Mouse (Mus musculus) adrenal gland, adult 8-10 months (tissue): ENCODE measurements at regions not wholly inside any gene's neighbourhood (a gene's known extent, or its start where the extent isn't known, plus 50 kb on each side); places are given as distances from the start of the nearest gene placed in this dataset.

ENCODE experiments used
- DNase-seq: peaks from one replicate; pipeline ENCODE4 v3.0.0; 2022

GRCm38 (mm10) chr8:89412046-89412445 lies 368.1 kb upstream of the Sall1 start:
- no peak for DNase-seq

- DNase-seq = no peak
Measured at GRCm38 (mm10) chr8:89406688-89407087, 362.7 kb upstream of the Sall1 start.

- no peak for DNase-seq
Measured at GRCm38 (mm10) chr8:89404287-89404686, 360.3 kb upstream of the Sall1 start.

GRCm38 (mm10) chr8:89396673-89397072 lies 352.7 kb upstream of the Sall1 start:
- DNase-seq = no peak

- DNase-seq = no peak
Measured at GRCm38 (mm10) chr8:89392749-89393148, 348.8 kb upstream of the Sall1 start.

GRCm38 (mm10) chr8:89388761-89389160 lies 344.8 kb upstream of the Sall1 start:
- DNase-seq = no peak

- no peak for DNase-seq
Measured at GRCm38 (mm10) chr8:89387295-89387694, 343.3 kb upstream of the Sall1 start.

GRCm38 (mm10) chr8:89385028-89385427 lies 341.1 kb upstream of the Sall1 start:
- DNase-seq = no peak

- DNase-seq = no peak
Measured at GRCm38 (mm10) chr8:89383781-89384180, 339.8 kb upstream of the Sall1 start.

GRCm38 (mm10) chr8:89382538-89383380 lies 338.8 kb upstream of the Sall1 start:
- DNase-seq = no peak

GRCm38 (mm10) chr8:89380436-89380835 lies 336.5 kb upstream of the Sall1 start:
- DNase-seq = no peak

GRCm38 (mm10) chr8:89372761-89373160 lies 328.8 kb upstream of the Sall1 start:
- DNase-seq = no peak

GRCm38 (mm10) chr8:89371773-89372132 lies 327.8 kb upstream of the Sall1 start:
- no peak for DNase-seq

- no peak for DNase-seq
Measured at GRCm38 (mm10) chr8:89370816-89371772, 327.1 kb upstream of the Sall1 start.

GRCm38 (mm10) chr8:89365430-89365829 lies 321.5 kb upstream of the Sall1 start:
- no peak for DNase-seq

GRCm38 (mm10) chr8:89358411-89358810 lies 314.4 kb upstream of the Sall1 start:
- no peak for DNase-seq

- DNase-seq = no peak
Measured at GRCm38 (mm10) chr8:89345547-89345946, 301.6 kb upstream of the Sall1 start.

- DNase-seq = no peak
Measured at GRCm38 (mm10) chr8:89341686-89342085, 297.7 kb upstream of the Sall1 start.

- no peak for DNase-seq
Measured at GRCm38 (mm10) chr8:89335416-89335815, 291.5 kb upstream of the Sall1 start.

- DNase-seq = no peak
Measured at GRCm38 (mm10) chr8:89325751-89326351, 281.9 kb upstream of the Sall1 start.

- DNase-seq = no peak
Measured at GRCm38 (mm10) chr8:89325248-89325645, 281.3 kb upstream of the Sall1 start.

GRCm38 (mm10) chr8:89324462-89325247 lies 280.7 kb upstream of the Sall1 start:
- DNase-seq = no peak
